Mouse (Mus musculus): Measurements from ENCODE around the gene Bag3. TPM values are rescaled to one million over a fixed set of nuclear protein-coding genes. Genes with fewer than 3 reads are reported as not detected.

Bag3 gene
- polyA plus RNA-seq, 1 experiment from 2014 or later: 23.6 TPM

GRCm38 (mm10) chr7:128531031-128531430, 7.6 kb downstream of the Bag3 start:
- Histone ChIP-seq H3K4me3 (ENCODE audit: low read depth, low read length) (no peak overlapping the region), H3K9me3 (ENCODE audit: control insufficient read depth, low read length) (no peaks in the 10 kb centered on the region), H3K4me2 (ENCODE audit: low read depth, low read length) (peak overlapping the region; percentile 20; the same call in 1 of the 2 replicates), H3K4me1 (ENCODE audit: control insufficient read depth, insufficient read depth, low read length) (peaks cover 41% of the 10 kb centered on the region), H3K27ac (replicated peaks; ENCODE audit: low read depth, low read length) (no peak overlapping the region; the same call in 1 of the 2 replicates), H3K27me3 (replicated peaks; ENCODE audit: control insufficient read depth, insufficient read depth, low read length) (no peaks in the 10 kb centered on the region), H3K36me3 (ENCODE audit: control insufficient read depth, insufficient read depth, low read length) (no peaks in the 10 kb centered on the region), H3K9ac (ENCODE audit: low read depth, low read length) (0 out of 2 replicates have a peak overlapping the region, but pooled peaks have one; percentile 9)
- DNase-seq (ENCODE audit: low spot score) (no peak), ATAC-seq (ENCODE audit: low read depth) (peak; percentile 50; the same call in 1 of the 2 replicates)
- WGBS: 21% methylated on average over 11 of the region's 11 CpGs

- H3K36me3 ChIP-seq (ENCODE audit: control insufficient read depth, insufficient read depth, low read length): no peaks in the 10 kb centered on the region
- H3K4me2 ChIP-seq (ENCODE audit: low read depth, low read length): peak overlapping the region; percentile 20; the same call in 1 of the 2 replicates
- H3K4me3 ChIP-seq (ENCODE audit: low read depth, low read length): no peak overlapping the region
- WGBS: 53% methylated on average over 4 of the region's 6 CpGs
- DNase-seq (ENCODE audit: low spot score) (peak; percentile 62), ATAC-seq (ENCODE audit: low read depth) (no peak)
- peak overlapping the region; percentile 52 for H3K27ac ChIP-seq (replicated peaks; ENCODE audit: low read depth, low read length)
- H3K4me1 ChIP-seq (ENCODE audit: control insufficient read depth, insufficient read depth, low read length): peaks cover 44% of the 10 kb centered on the region
- no peak overlapping the region for H3K9ac ChIP-seq (ENCODE audit: low read depth, low read length)
- no peaks in the 10 kb centered on the region for H3K27me3 ChIP-seq (replicated peaks; ENCODE audit: control insufficient read depth, insufficient read depth, low read length)
- no peaks in the 10 kb centered on the region for H3K9me3 ChIP-seq (ENCODE audit: control insufficient read depth, low read length)
These were observed 8.5 kb downstream of the Bag3 start for GRCm38 (mm10) chr7:128531929-128532328.

- 76% methylated on average over 5 of the region's 6 CpGs for WGBS
- Histone ChIP-seq H3K27me3 (replicated peaks; ENCODE audit: control insufficient read depth, insufficient read depth, low read length) (no peaks in the 10 kb centered on the region), H3K4me3 (ENCODE audit: low read depth, low read length) (no peak overlapping the region), H3K9me3 (ENCODE audit: control insufficient read depth, low read length) (no peaks in the 10 kb centered on the region), H3K4me2 (ENCODE audit: low read depth, low read length) (no peak overlapping the region), H3K27ac (replicated peaks; ENCODE audit: low read depth, low read length) (peak overlapping the region; percentile 35; the same call in 1 of the 2 replicates), H3K9ac (ENCODE audit: low read depth, low read length) (no peak overlapping the region), H3K36me3 (ENCODE audit: control insufficient read depth, insufficient read depth, low read length) (no peaks in the 10 kb centered on the region), H3K4me1 (ENCODE audit: control insufficient read depth, insufficient read depth, low read length) (peaks cover 47% of the 10 kb centered on the region)
- ATAC-seq (ENCODE audit: low read depth) (no peak), DNase-seq (ENCODE audit: low spot score) (no peak)
These were observed 9.2 kb downstream of the Bag3 start for GRCm38 (mm10) chr7:128532441-128533166.

- no peak overlapping the region for H3K27ac ChIP-seq (replicated peaks; ENCODE audit: low read depth, low read length)
- peaks cover 4% of the 10 kb centered on the region for H3K36me3 ChIP-seq (ENCODE audit: control insufficient read depth, insufficient read depth, low read length)
- no peak overlapping the region for H3K4me3 ChIP-seq (ENCODE audit: low read depth, low read length)
- H3K27me3 ChIP-seq (replicated peaks; ENCODE audit: control insufficient read depth, insufficient read depth, low read length): no peaks in the 10 kb centered on the region
- 70% methylated on average over 5 of the region's 5 CpGs for WGBS
- H3K4me2 ChIP-seq (ENCODE audit: low read depth, low read length): no peak overlapping the region
- no peak for DNase-seq (ENCODE audit: low spot score)
- peaks cover 51% of the 10 kb centered on the region for H3K4me1 ChIP-seq (ENCODE audit: control insufficient read depth, insufficient read depth, low read length)
- H3K9me3 ChIP-seq (ENCODE audit: control insufficient read depth, low read length): no peaks in the 10 kb centered on the region
- no peak overlapping the region for H3K9ac ChIP-seq (ENCODE audit: low read depth, low read length)
- no peak for ATAC-seq (ENCODE audit: low read depth)
These were observed 11.6 kb downstream of the Bag3 start for GRCm38 (mm10) chr7:128534984-128535491.

- Histone ChIP-seq H3K4me3 (ENCODE audit: low read depth, low read length) (no peak overlapping the region), H3K9ac (ENCODE audit: low read depth, low read length) (no peak overlapping the region), H3K27me3 (replicated peaks; ENCODE audit: control insufficient read depth, insufficient read depth, low read length) (no peaks in the 10 kb centered on the region), H3K4me2 (ENCODE audit: low read depth, low read length) (no peak overlapping the region), H3K36me3 (ENCODE audit: control insufficient read depth, insufficient read depth, low read length) (peaks cover 10% of the 10 kb centered on the region), H3K9me3 (ENCODE audit: control insufficient read depth, low read length) (no peaks in the 10 kb centered on the region), H3K27ac (replicated peaks; ENCODE audit: low read depth, low read length) (no peak overlapping the region), H3K4me1 (ENCODE audit: control insufficient read depth, insufficient read depth, low read length) (peaks cover 42% of the 10 kb centered on the region)
- ATAC-seq (ENCODE audit: low read depth): no peak
- 41% methylated on average over 3 of the region's 3 CpGs for WGBS
- DNase-seq (ENCODE audit: low spot score): no peak
These were observed 12.7 kb downstream of the Bag3 start for GRCm38 (mm10) chr7:128536074-128536473.

- Histone ChIP-seq H3K9me3 (ENCODE audit: control insufficient read depth, low read length) (no peaks in the 10 kb centered on the region), H3K4me3 (ENCODE audit: low read depth, low read length) (no peak overlapping the region), H3K4me1 (ENCODE audit: control insufficient read depth, insufficient read depth, low read length) (peaks cover 31% of the 10 kb centered on the region), H3K9ac (ENCODE audit: low read depth, low read length) (no peak overlapping the region), H3K36me3 (ENCODE audit: control insufficient read depth, insufficient read depth, low read length) (peaks cover 20% of the 10 kb centered on the region), H3K4me2 (ENCODE audit: low read depth, low read length) (no peak overlapping the region), H3K27ac (replicated peaks; ENCODE audit: low read depth, low read length) (no peak overlapping the region), H3K27me3 (replicated peaks; ENCODE audit: control insufficient read depth, insufficient read depth, low read length) (no peaks in the 10 kb centered on the region)
- DNase-seq (ENCODE audit: low spot score) (no peak), ATAC-seq (ENCODE audit: low read depth) (no peak)
- WGBS: 72% methylated on average over 4 of the region's 4 CpGs
These were observed 14.3 kb downstream of the Bag3 start for GRCm38 (mm10) chr7:128537676-128538075.

GRCm38 (mm10) chr7:128538196-128538595, 14.8 kb downstream of the Bag3 start:
- ATAC-seq (ENCODE audit: low read depth) (no peak), DNase-seq (ENCODE audit: low spot score) (no peak)
- Histone ChIP-seq H3K4me1 (ENCODE audit: control insufficient read depth, insufficient read depth, low read length) (peaks cover 27% of the 10 kb centered on the region), H3K4me2 (ENCODE audit: low read depth, low read length) (no peak overlapping the region), H3K27ac (replicated peaks; ENCODE audit: low read depth, low read length) (peak overlapping the region; percentile 44; the same call in 1 of the 2 replicates), H3K27me3 (replicated peaks; ENCODE audit: control insufficient read depth, insufficient read depth, low read length) (no peaks in the 10 kb centered on the region), H3K9ac (ENCODE audit: low read depth, low read length) (no peak overlapping the region), H3K36me3 (ENCODE audit: control insufficient read depth, insufficient read depth, low read length) (peaks cover 25% of the 10 kb centered on the region), H3K9me3 (ENCODE audit: control insufficient read depth, low read length) (no peaks in the 10 kb centered on the region), H3K4me3 (ENCODE audit: low read depth, low read length) (no peak overlapping the region)
- 57% methylated on average over 4 of the region's 4 CpGs for WGBS

GRCm38 (mm10) chr7:128538769-128539168, 15.4 kb downstream of the Bag3 start:
- WGBS: 77% methylated on average over 5 of the region's 5 CpGs

More at GRCm38 (mm10) chr7:128538769-128539168, 15.4 kb downstream of the Bag3 start:
- peaks cover 27% of the 10 kb centered on the region for H3K36me3 ChIP-seq (ENCODE audit: control insufficient read depth, insufficient read depth, low read length)
- peaks cover 27% of the 10 kb centered on the region for H3K4me1 ChIP-seq (ENCODE audit: control insufficient read depth, insufficient read depth, low read length)
- H3K27me3 ChIP-seq (replicated peaks; ENCODE audit: control insufficient read depth, insufficient read depth, low read length): no peaks in the 10 kb centered on the region
- H3K27ac ChIP-seq (replicated peaks; ENCODE audit: low read depth, low read length): peak overlapping the region; percentile 44; the same call in 1 of the 2 replicates
- H3K9me3 ChIP-seq (ENCODE audit: control insufficient read depth, low read length): no peaks in the 10 kb centered on the region
- H3K4me3 ChIP-seq (ENCODE audit: low read depth, low read length): no peak overlapping the region
- H3K9ac ChIP-seq (ENCODE audit: low read depth, low read length): no peak overlapping the region
- DNase-seq (ENCODE audit: low spot score): no peak
- no peak overlapping the region for H3K4me2 ChIP-seq (ENCODE audit: low read depth, low read length)
- ATAC-seq (ENCODE audit: low read depth): no peak
